Mouse (Mus musculus) bone marrow, adult 2 months (tissue): Measurements from ENCODE around the gene Slc17a9.

Experiments
- CTCF ChIP-seq: fragments of 200-500 bp; IDR thresholded peaks from 2 replicates; pipeline ENCODE4 v1.5.1; 2011; ENCODE audit warnings: low read length, control low read depth; ENCODE audit not compliant: control insufficient read depth, insufficient read depth
- POLR2A ChIP-seq: fragments of 200-500 bp; IDR thresholded peaks from 2 replicates; pipeline ENCODE4 v1.6.1; 2011; ENCODE audit warnings: low read depth, mild to moderate bottlenecking, control low read depth, low read length, borderline replicate concordance; ENCODE audit not compliant: control insufficient read depth

DNA sequence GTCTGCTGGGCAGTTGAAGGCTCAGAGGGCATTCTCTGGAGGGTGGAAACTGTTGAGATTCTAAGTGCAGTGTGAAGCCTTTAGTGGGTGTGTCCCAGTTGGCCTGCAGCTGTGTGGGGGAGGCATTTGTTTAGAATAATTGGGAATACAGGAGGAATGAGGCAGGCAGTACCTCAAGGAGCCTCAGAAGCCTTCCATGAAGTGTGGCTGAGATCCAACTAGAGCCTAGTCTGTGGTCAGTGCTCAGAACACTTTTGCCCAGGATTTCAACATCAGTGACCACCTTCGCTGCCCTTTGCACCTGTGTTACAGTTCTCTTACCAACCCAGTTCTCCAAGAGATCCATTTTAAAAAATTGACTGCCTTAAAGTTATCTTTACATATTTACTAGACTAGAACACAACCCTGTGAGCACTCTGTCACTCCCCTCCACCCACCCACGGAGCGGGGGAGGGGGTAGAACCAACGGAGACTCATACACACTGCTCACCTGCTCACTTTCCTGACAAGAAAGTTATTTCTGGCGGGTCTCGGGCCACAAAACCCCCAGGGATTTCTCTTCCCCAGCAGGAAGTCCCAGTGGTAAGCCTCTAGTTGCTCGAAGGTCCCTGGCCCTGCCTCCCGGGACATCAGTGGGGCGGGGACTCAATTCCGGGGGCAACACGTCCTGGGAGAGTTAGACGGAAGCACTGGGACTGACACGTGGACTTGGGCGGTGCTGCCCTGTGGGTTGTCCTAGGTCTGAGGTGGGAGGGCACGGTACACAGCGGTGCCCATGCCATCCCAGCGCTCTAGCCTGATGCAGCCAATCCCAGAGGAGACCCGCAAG is at the start of gene Slc17a9:
- no peak for TF ChIP-seq CTCF
- TF ChIP-seq POLR2A = peak; percentile 45; the same call in 1 of the 2 replicates
